Mouse (Mus musculus): ENCODE data around the gene 1700086D15Rik.

1700086D15Rik gene

GRCm38 (mm10) chr11:65159791-65160190 is at the start of gene 1700086D15Rik:
Gene 1700086D15Rik, minus strand, starts transcription at chr11:65159891.
- no peak for DNase-seq (ENCODE audit: low read depth, low spot score)

- no peak for DNase-seq (ENCODE audit: low read depth, low spot score)
Observed at GRCm38 (mm10) chr11:65209441-65209840, 49.8 kb upstream of the 1700086D15Rik start.

GRCm38 (mm10) chr11:65205306-65205705 is 45.6 kb upstream of the 1700086D15Rik start:
- DNase-seq (ENCODE audit: low read depth, low spot score): no peak

- DNase-seq (ENCODE audit: low read depth, low spot score): no peak
Observed at GRCm38 (mm10) chr11:65204651-65205050, 45.0 kb upstream of the 1700086D15Rik start.

GRCm38 (mm10) chr11:65203020-65203419 is 43.3 kb upstream of the 1700086D15Rik start:
- DNase-seq (ENCODE audit: low read depth, low spot score): no peak

- no peak for DNase-seq (ENCODE audit: low read depth, low spot score)
Observed at GRCm38 (mm10) chr11:65202236-65202635, 42.5 kb upstream of the 1700086D15Rik start.

- no peak for DNase-seq (ENCODE audit: low read depth, low spot score)
Observed at GRCm38 (mm10) chr11:65198026-65198425, 38.3 kb upstream of the 1700086D15Rik start.

GRCm38 (mm10) chr11:65197280-65197679 is 37.6 kb upstream of the 1700086D15Rik start:
- DNase-seq (ENCODE audit: low read depth, low spot score): peak; percentile 54

- DNase-seq (ENCODE audit: low read depth, low spot score): no peak
Observed at GRCm38 (mm10) chr11:65186974-65187373, 27.3 kb upstream of the 1700086D15Rik start.

- no peak for DNase-seq (ENCODE audit: low read depth, low spot score)
Observed at GRCm38 (mm10) chr11:65185114-65185513, 25.4 kb upstream of the 1700086D15Rik start.

- no peak for DNase-seq (ENCODE audit: low read depth, low spot score)
Observed at GRCm38 (mm10) chr11:65170121-65170750, 10.5 kb upstream of the 1700086D15Rik start.

- DNase-seq (ENCODE audit: low read depth, low spot score): peak; percentile 26
Observed at GRCm38 (mm10) chr11:65162767-65163120, 3.1 kb upstream of the 1700086D15Rik start, which contains the start of gene Arhgap44. Gene Arhgap44, minus strand, starts transcription at chr11:65162961.

GRCm38 (mm10) chr11:65161881-65162766 is 2.4 kb upstream of the 1700086D15Rik start:
- no peak for DNase-seq (ENCODE audit: low read depth, low spot score)

- DNase-seq (ENCODE audit: low read depth, low spot score): no peak
Observed at GRCm38 (mm10) chr11:65160991-65161880, 1.5 kb upstream of the 1700086D15Rik start.

- no peak for DNase-seq (ENCODE audit: low read depth, low spot score)
Observed at GRCm38 (mm10) chr11:65158658-65158990, 1.1 kb downstream of the 1700086D15Rik start.

- DNase-seq (ENCODE audit: low read depth, low spot score): no peak
Observed at GRCm38 (mm10) chr11:65157966-65158657, 1.6 kb downstream of the 1700086D15Rik start.

- no peak for DNase-seq (ENCODE audit: low read depth, low spot score)
Observed at GRCm38 (mm10) chr11:65153006-65153405, 6.7 kb downstream of the 1700086D15Rik start.

GRCm38 (mm10) chr11:65148441-65148840 is 11.2 kb downstream of the 1700086D15Rik start:
- DNase-seq (ENCODE audit: low read depth, low spot score): no peak

GRCm38 (mm10) chr11:65142838-65143417 is 16.8 kb downstream of the 1700086D15Rik start:
- no peak for DNase-seq (ENCODE audit: low read depth, low spot score)

- DNase-seq (ENCODE audit: low read depth, low spot score): no peak
Observed at GRCm38 (mm10) chr11:65139030-65139429, 20.7 kb downstream of the 1700086D15Rik start.

- DNase-seq (ENCODE audit: low read depth, low spot score): no peak
Observed at GRCm38 (mm10) chr11:65137145-65137652, 22.5 kb downstream of the 1700086D15Rik start.
